In genomic region chr5:91960606-91961254, GRCm38 (mm10) we compare ENCODE assay signal across 8 mouse cellular contexts. TPM values are rescaled to one million over a fixed set of nuclear protein-coding genes. Genes with fewer than 3 reads are reported as not detected.
DNase-seq lines count a peak whose midpoint lies in the region; ATAC-seq lines count a peak whose summit lies in the region.

No protein-coding gene starts in this region.

- WGBS in limb, embryonic 11.5 days = 82% methylated on average over 3 of the region's 3 CpGs
- 91% methylated on average over 3 of the region's 3 CpGs for WGBS in midbrain, embryonic 12.5 days

- H3K36me3 ChIP-seq in limb, embryonic 11.5 days (ENCODE audit: control insufficient read depth, insufficient read depth, low read length) = peaks cover 4% of the 10 kb centered on the region; the same call in 1 of the 2 replicates
- H3K36me3 ChIP-seq in midbrain, embryonic 12.5 days = peaks cover 14% of the 10 kb centered on the region

- no peaks in the 10 kb centered on the region for H3K9me3 ChIP-seq in limb, embryonic 11.5 days (ENCODE audit: control insufficient read depth, low read length)
- H3K9me3 ChIP-seq in midbrain, embryonic 12.5 days = no peaks in the 10 kb centered on the region

- ATAC-seq in limb, embryonic 11.5 days (ENCODE audit: insufficient number of reproducible peaks, low FRiP score, low TSS enrichment, low read depth) = no peak
- no peak for ATAC-seq in midbrain, embryonic 12.5 days (ENCODE audit: low FRiP score, low read depth)

- peak; percentile 23 for DNase-seq in heart, adult 8-10 months (ENCODE audit: low spot score)
- no peak for DNase-seq in heart, postnatal 14 days
- DNase-seq in adrenal gland, adult 8-10 months = peak; percentile 15
- DNase-seq in heart, adult 9 months (ENCODE audit: low spot score in 2 of 2) = peak; percentile 11 to 14
- DNase-seq in limb, embryonic 11.5 days (ENCODE audit: low spot score) = no peak
- DNase-seq in right cerebral cortex, postnatal 25 days = no peak
- DNase-seq in frontal cortex, postnatal 14 days (ENCODE audit: low spot score in 2 of 2) = no peak

- H3K4me1 ChIP-seq in limb, embryonic 11.5 days (ENCODE audit: control insufficient read depth, insufficient read depth, low read length) = no peaks in the 10 kb centered on the region
- H3K4me1 ChIP-seq in midbrain, embryonic 12.5 days = peaks cover 26% of the 10 kb centered on the region

- H3K27ac ChIP-seq in limb, embryonic 11.5 days (replicated peaks; ENCODE audit: low read depth, low read length) = no peak overlapping the region
- H3K27ac ChIP-seq in midbrain, embryonic 12.5 days (replicated peaks) = no peak overlapping the region

- intact Hi-C loops in heart, postnatal 14 days (cut with DNase I) = loop anchor here (5.0 to 10.0 kb wide), 2 partner anchors 82 to 154 kb away; partner anchors contain the start of gene Cdkl2

- no peaks in the 10 kb centered on the region for H3K27me3 ChIP-seq in limb, embryonic 11.5 days (ENCODE audit: control insufficient read depth, insufficient read depth, low read length)
- no peaks in the 10 kb centered on the region for H3K27me3 ChIP-seq in midbrain, embryonic 12.5 days

- no peak overlapping the region for H3K4me3 ChIP-seq in limb, embryonic 11.5 days (ENCODE audit: low read depth, low read length)
- H3K4me3 ChIP-seq in midbrain, embryonic 12.5 days = no peak overlapping the region

- no peak overlapping the region for H3K9ac ChIP-seq in limb, embryonic 11.5 days (ENCODE audit: low read length)
- no peak overlapping the region for H3K9ac ChIP-seq in midbrain, embryonic 12.5 days (replicated peaks)

- 0 out of 2 replicates have a peak overlapping the region, but pooled peaks have one; percentile 15 for H3K4me2 ChIP-seq in limb, embryonic 11.5 days (ENCODE audit: low read depth, severe bottlenecking)
- H3K4me2 ChIP-seq in midbrain, embryonic 12.5 days (replicated peaks) = peak overlapping the region; percentile 13

RNA-seq across cellular contexts. Expression of gene Rchy1, which starts 2.1 kb away (rescaled TPM):
- 10 to 100 TPM; 30.1 to 35.5 (median 32.2) TPM for total RNA-seq in heart, adult 8-10 months (2022)
- 10 to 100 TPM; 32.3 to 35.0 TPM for total RNA-seq in heart, postnatal 14 days (2021)
- total RNA-seq in adrenal gland, adult 8-10 months (2022) = 10 to 100 TPM; 75.8 to 88.3 (median 80.6) TPM
- polyA plus RNA-seq in limb, embryonic 11.5 days (2014; fragmentation: Nextera tagmentation; extraction: Ambion mirVana) = 47.7 and 47.8 TPM in 2 replicates
- 70.1 and 71.8 TPM in 2 replicates for polyA plus RNA-seq in midbrain, embryonic 12.5 days (2016; fragmentation: Nextera tagmentation; extraction: Ambion mirVana)

RNA-seq across cellular contexts. Expression of gene Odaph, which starts 26.5 kb away (rescaled TPM):
- total RNA-seq in heart, adult 8-10 months (2022) = not detected
- total RNA-seq in heart, postnatal 14 days (2021) = not detected
- not detected for total RNA-seq in adrenal gland, adult 8-10 months (2022)
- polyA plus RNA-seq in limb, embryonic 11.5 days (2014; fragmentation: Nextera tagmentation; extraction: Ambion mirVana) = not detected in 2 replicates
- not detected in 2 replicates for polyA plus RNA-seq in midbrain, embryonic 12.5 days (2016; fragmentation: Nextera tagmentation; extraction: Ambion mirVana)

Comparison
In these comparisons a context has a peak if more than half of its experiments do, and no peak if none do; other contexts are left out.
1. DNase-seq: peak in heart, adult 8-10 months (single experiment), adrenal gland, adult 8-10 months (single experiment) and heart, adult 9 months (2 of 2); none in heart, postnatal 14 days (0 of 2), limb, embryonic 11.5 days (single experiment), right cerebral cortex, postnatal 25 days (single experiment) and frontal cortex, postnatal 14 days (0 of 2).